Mouse (Mus musculus): Measurements from ENCODE around the gene Eri3.

- no peak for TF ChIP-seq MAFK (IDR thresholded peaks at IDR 0.05; ENCODE audit: insufficient read depth, low read depth, low read length)
- TF ChIP-seq CHD2 (IDR thresholded peaks at IDR 0.05; ENCODE audit: low read depth, low read length) = no peak
- no peak for TF ChIP-seq HCFC1 (IDR thresholded peaks at IDR 0.05; ENCODE audit: borderline replicate concordance, insufficient read depth, low read length)
- TF ChIP-seq ZC3H11A (IDR thresholded peaks at IDR 0.05; ENCODE audit: borderline replicate concordance, low read depth, low read length) = no peak
Observed at GRCm38 (mm10) chr4:117609371-117610039, 59.3 kb downstream of the Eri3 start.

Measured in ES-E14 (cell line).